Mouse (Mus musculus): Measurements from ENCODE around the gene Adat1.

The Adat1 gene

DNA sequence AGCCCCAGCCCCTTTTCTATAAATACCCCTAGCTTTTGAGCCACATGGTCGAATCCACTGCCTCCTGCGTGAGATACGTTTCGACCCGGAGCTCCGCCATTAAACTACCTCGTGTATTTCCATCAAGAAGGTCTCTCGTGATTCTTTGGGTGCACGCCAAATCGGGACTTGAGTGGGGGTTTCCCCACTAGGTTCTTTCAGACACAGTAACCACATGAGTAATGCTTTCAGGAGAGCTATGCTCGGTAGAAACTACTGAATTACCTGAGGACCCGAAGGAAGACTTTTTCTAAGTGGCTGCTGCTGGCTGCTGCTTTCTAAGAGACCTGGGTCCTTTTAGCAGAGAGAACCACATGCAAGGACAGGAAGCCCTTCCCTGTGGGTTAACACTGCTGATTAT is 18.0 kb downstream of the Adat1 start:
- intact Hi-C loops (cut with DNase I): no loop called here

GRCm38 (mm10) chr8:111968991-111969390 is 23.1 kb downstream of the Adat1 start:
- intact Hi-C loops (cut with DNase I): no loop called here

GRCm38 (mm10) chr8:111968541-111968940 is 23.6 kb downstream of the Adat1 start:
- intact Hi-C loops (cut with DNase I): no loop called here

- intact Hi-C loops (cut with DNase I): no loop called here
Measured at GRCm38 (mm10) chr8:111967246-111967870, 24.7 kb downstream of the Adat1 start.

- intact Hi-C loops (cut with DNase I): no loop called here
Measured at GRCm38 (mm10) chr8:111964849-111965561, 27.1 kb downstream of the Adat1 start.

DNA sequence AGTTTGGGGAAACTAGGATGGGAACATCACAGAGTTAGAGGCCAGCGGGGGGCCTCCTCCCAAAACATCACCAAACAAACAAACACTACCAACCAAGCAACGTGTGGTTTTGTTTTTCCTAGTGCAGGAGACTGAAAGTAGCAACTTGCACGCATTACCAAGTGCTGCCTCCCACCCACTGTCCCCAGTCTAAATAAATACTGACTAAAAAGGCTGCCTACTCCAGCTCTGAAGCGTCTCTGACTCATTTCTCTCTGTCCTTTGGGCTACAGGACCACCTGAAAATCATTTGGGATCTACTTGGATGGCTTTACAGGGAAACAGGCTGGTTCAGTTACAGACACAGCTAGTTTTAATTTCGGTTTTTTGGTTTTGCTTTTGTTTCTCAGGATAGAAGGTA is 27.8 kb downstream of the Adat1 start:
- intact Hi-C loops (cut with DNase I): no loop called here

GRCm38 (mm10) chr8:111963546-111963945 is 28.6 kb downstream of the Adat1 start:
- intact Hi-C loops (cut with DNase I): no loop called here

GRCm38 (mm10) chr8:111963091-111963490 is 29.0 kb downstream of the Adat1 start:
- intact Hi-C loops (cut with DNase I): no loop called here

- intact Hi-C loops (cut with DNase I): no loop called here
Measured at GRCm38 (mm10) chr8:111962589-111962988, 29.5 kb downstream of the Adat1 start.

- intact Hi-C loops (cut with DNase I): no loop called here
Measured at GRCm38 (mm10) chr8:111961330-111961729, 30.8 kb downstream of the Adat1 start.

DNA sequence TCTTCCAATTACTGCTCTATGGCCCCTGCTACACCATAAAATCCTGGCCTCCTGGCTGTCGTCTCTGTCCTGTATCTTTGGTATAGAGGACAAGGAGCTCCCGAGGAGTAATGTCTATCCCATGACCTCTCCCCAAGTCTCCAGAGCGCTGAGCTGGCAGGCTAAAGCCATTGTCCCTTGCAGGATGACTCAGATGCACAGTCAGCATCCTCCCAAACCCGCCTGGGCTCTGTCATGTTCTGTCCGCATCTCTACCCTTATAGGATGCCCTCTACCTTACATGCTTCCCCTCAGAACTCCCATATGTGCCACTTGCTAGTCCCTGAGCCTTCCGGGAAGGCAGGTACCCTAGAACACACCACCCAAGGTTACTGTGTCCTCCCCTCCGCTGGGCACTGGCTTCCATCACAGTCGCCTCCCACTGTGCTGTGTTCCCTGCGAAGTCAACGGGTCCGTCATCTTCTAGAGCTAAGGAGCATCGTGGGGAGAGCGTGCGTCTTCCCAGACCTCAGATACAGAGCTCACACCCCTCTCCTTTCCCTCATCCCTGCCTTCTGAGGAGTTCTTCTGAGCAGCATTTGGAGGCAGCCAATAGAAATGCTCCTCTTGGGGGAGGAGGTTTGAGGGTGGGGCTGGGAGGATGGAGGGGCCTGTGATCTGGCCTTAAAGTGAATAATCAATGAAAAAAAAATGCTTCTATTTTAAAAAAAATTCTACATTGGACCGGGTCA is 31.3 kb downstream of the Adat1 start:
- intact Hi-C loops (cut with DNase I): no loop called here

GRCm38 (mm10) chr8:111957231-111957630 is 34.9 kb downstream of the Adat1 start:
- intact Hi-C loops (cut with DNase I): no loop called here

- intact Hi-C loops (cut with DNase I): no loop called here
Measured at GRCm38 (mm10) chr8:111955879-111956278, 36.2 kb downstream of the Adat1 start.

DNA sequence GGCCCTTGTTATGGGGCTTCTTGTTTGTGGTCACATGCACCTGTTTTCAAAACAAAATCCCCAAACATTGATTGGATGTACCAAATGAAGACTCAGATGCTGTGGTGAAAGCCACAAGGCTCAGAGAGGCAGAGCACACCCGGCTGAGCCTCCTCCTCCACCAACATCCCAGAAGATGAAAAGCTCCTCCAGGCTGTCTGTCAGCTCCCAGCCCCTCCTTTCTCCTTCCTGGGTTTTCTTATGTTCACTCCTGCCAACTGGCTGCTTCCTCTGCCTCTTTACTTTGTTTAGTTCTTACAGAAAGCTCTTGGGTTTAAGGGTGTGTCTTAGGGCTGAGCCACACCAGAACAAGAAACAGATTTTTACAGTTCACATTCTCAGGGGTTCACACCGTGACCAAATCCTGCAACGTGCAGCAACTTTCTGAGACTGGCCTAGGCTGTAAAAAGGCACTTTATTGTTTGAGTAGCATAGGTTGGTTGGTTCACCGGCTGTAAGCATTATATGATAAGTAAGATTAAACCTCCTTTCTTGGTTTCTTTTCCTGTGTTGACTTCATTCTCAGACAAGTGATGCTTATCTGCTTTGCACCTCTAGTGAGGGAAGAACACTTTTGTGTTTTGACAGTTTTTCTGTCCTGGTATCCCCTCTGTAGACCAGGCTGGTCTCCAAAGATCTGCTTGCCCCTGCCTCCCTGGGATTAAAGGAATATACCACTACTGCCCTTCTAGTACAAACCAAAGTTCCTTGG is 37.1 kb downstream of the Adat1 start:
- intact Hi-C loops (cut with DNase I): no loop called here

- intact Hi-C loops (cut with DNase I): no loop called here
Measured at GRCm38 (mm10) chr8:111951936-111952335, 40.2 kb downstream of the Adat1 start.

DNA sequence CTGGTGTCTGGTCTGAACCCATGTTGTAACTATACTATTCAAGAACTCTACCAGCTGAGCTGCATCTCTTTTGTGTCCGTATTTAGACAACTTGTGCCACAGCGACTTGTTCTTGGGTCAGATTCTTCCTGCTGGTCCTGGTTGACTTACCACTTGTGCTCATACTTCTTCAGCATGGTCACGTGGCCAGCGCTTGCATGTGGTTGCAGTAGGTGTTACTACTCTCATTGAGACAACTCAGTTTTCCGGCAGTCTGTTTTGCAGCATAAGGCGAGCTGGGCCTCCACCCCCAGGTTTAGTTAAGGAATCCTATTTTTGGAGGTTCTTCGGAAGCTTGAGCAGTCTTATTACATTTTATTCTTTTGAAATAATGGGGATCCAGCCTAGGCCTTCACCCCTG is 40.8 kb downstream of the Adat1 start:
- intact Hi-C loops (cut with DNase I): no loop called here

DNA sequence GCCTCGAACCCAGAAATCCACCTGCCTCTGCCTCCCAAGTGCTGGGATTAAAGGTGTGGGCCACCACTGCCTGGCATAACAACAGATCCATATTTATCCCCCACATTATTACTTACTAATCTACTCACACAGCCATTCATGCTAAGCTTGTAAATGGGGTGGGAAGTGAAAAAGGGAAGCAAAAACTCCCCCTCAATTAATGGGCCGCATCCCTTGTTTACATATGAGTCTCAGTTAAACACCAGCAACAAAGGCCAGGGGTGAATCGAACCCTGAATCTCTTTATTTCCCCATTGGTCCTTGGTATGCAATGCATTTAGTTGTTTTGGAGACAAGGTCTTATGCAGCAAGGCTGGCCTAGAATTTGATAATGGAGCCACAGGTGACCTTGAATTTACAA is 41.3 kb downstream of the Adat1 start:
- intact Hi-C loops (cut with DNase I): no loop called here

GRCm38 (mm10) chr8:111947954-111948353 is 44.1 kb downstream of the Adat1 start:
- intact Hi-C loops (cut with DNase I): no loop called here

- intact Hi-C loops (cut with DNase I): no loop called here
Measured at GRCm38 (mm10) chr8:111947144-111947543, 45.0 kb downstream of the Adat1 start.

- intact Hi-C loops (cut with DNase I): loop anchor here (5.0 kb wide), 1 partner anchor 49 kb away; the partner anchor contains the start of gene Adat1
Measured at GRCm38 (mm10) chr8:111943544-111943943, 48.6 kb downstream of the Adat1 start.

DNA sequence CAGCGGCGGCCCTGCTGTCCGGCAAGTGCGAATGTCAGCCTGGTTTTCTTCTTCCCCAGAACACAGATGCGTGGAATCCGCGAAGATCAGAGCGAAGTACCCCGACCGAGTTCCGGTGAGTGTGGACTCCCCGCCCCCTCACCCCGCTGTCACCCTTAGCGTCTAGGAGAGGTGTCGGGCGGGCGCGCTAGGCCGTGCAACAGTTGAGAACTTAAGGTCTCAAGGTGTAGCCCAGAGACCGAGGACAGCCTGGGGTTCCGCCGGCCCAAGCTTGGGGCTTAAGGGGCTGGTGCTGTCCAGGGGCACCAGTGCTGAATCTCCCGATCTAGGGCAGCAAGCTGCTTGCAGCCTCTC is 51.0 kb downstream of the Adat1 start:
- intact Hi-C loops (cut with DNase I): loop anchor here (5.0 kb wide), 1 partner anchor 51 kb away; the partner anchor contains the start of gene Adat1
